Mouse (Mus musculus) frontal cortex, postnatal 25 days (tissue): ENCODE measurements around the gene Olfr31.

ENCODE experiments used
- DNase-seq, 2 experiments: peaks; one replicate each; pipeline ENCODE4 v3.0.0; 2022; ENCODE audit warnings: low spot score in 2 of 2

Gene Olfr31

GRCm38 (mm10) chr14:14354511-14355359, 32.1 kb downstream of the Olfr31 start:
- no peak for DNase-seq

GRCm38 (mm10) chr14:14355360-14355646, 32.7 kb downstream of the Olfr31 start:
- DNase-seq = no peak
